ENCODE assay signal across 8 mouse cellular contexts in the genomic region with DNA sequence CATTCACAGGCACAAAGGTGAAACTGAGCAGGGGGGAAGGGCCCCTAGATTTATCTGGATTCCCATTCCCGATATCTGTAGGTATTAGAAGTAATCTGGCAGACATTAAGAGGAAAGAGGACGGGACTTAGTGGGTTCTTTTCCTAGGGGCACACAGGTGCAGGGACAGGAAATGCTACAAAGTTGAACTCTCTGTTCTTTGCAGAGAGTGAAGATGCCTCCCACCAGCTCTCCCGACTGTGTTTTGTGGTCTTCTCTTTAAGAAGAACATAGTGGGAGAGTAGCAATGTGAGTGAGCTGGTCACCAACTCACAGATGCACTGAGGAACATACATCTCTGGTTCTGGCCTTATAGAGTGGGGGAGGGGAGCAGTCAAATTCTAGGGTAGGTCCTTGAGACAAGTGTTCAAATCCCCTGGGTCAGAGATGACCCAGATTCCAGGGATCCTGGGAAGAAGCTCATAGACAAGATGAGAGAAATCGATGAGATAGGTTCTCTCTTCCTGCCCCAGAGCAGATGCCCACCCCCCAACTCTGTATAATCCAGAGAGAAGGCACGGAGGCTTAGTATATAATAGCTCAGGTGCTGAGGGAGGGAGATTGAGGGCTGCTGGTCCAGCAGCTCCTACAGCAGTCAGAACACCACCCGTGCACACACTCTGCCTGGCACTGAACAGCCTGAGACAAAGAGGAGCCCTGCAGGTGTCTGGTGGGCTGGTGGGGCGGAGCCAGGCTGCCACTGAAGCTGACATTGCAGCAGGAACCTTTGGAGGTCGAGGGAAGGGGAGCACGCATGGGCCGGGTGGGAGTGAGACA. TPM values are rescaled to one million over a fixed set of nuclear protein-coding genes. Genes with fewer than 3 reads are reported as not detected.
DNase-seq lines count a peak whose midpoint lies in the region; ATAC-seq and TF ChIP-seq lines count a peak whose summit lies in the region.

No protein-coding gene starts in this region.

- ATAC-seq in embryonic facial prominence, embryonic 15.5 days (ENCODE audit: insufficient number of reproducible peaks, low FRiP score, low TSS enrichment, low read depth), result no peak
- ATAC-seq in limb, embryonic 11.5 days (ENCODE audit: insufficient number of reproducible peaks, low FRiP score, low TSS enrichment, low read depth), result no peak

- H3K27ac ChIP-seq in layer of hippocampus, adult 2 months, result peak overlapping the region; percentile 96
- no peak overlapping the region for H3K27ac ChIP-seq in embryonic facial prominence, embryonic 15.5 days (replicated peaks)
- H3K27ac ChIP-seq in limb, embryonic 11.5 days (replicated peaks; ENCODE audit: low read depth, low read length), result no peak overlapping the region

- TF ChIP-seq CTCF in layer of hippocampus, adult 2 months (conservative IDR thresholded peaks at IDR 0.05), result no peak

- no peaks in the 10 kb centered on the region for H3K9me3 ChIP-seq in embryonic facial prominence, embryonic 15.5 days (replicated peaks)
- H3K9me3 ChIP-seq in limb, embryonic 11.5 days (ENCODE audit: control insufficient read depth, low read length), result no peaks in the 10 kb centered on the region

- peaks cover 77% of the 10 kb centered on the region for H3K4me1 ChIP-seq in embryonic facial prominence, embryonic 15.5 days
- peaks cover 67% of the 10 kb centered on the region for H3K4me1 ChIP-seq in limb, embryonic 11.5 days (ENCODE audit: control insufficient read depth, insufficient read depth, low read length)

- DNase-seq in layer of hippocampus, adult 2 months (ENCODE audit: low spot score in 2 of 2), result no peak
- DNase-seq in layer of hippocampus, adult 9-11 months, result no peak
- peak; percentile 25 for DNase-seq in limb, embryonic 11.5 days (ENCODE audit: low spot score)
- DNase-seq in retina, embryonic 14.5 days (ENCODE audit: low spot score), result peak; percentile 57
- DNase-seq in frontal cortex, postnatal 36 days (ENCODE audit: low spot score in 2 of 2), result no peak
- no peak for DNase-seq in layer of hippocampus, adult 8-10 months (ENCODE audit: low spot score in 2 of 2)
- DNase-seq in gastrocnemius, postnatal 10 days, result no peak

- peak overlapping the region; percentile 97 for H3K4me2 ChIP-seq in embryonic facial prominence, embryonic 15.5 days (replicated peaks)
- peak overlapping the region; percentile 77 for H3K4me2 ChIP-seq in limb, embryonic 11.5 days (ENCODE audit: low read depth, severe bottlenecking)

- 40% methylated on average over 10 of the region's 10 CpGs for WGBS in embryonic facial prominence, embryonic 15.5 days
- WGBS in limb, embryonic 11.5 days, result 34% methylated on average over 10 of the region's 10 CpGs

- H3K27me3 ChIP-seq in embryonic facial prominence, embryonic 15.5 days, result no peaks in the 10 kb centered on the region
- no peaks in the 10 kb centered on the region for H3K27me3 ChIP-seq in limb, embryonic 11.5 days (ENCODE audit: control insufficient read depth, insufficient read depth, low read length)

- H3K36me3 ChIP-seq in embryonic facial prominence, embryonic 15.5 days, result no peaks in the 10 kb centered on the region
- H3K36me3 ChIP-seq in limb, embryonic 11.5 days (ENCODE audit: control insufficient read depth, insufficient read depth, low read length), result no peaks in the 10 kb centered on the region

- peak overlapping the region; percentile 75 for H3K4me3 ChIP-seq in layer of hippocampus, adult 2 months
- H3K4me3 ChIP-seq in embryonic facial prominence, embryonic 15.5 days (replicated peaks), result peak overlapping the region; percentile 69
- H3K4me3 ChIP-seq in limb, embryonic 11.5 days (ENCODE audit: low read depth, low read length), result peak overlapping the region; percentile 80

- no peak overlapping the region for H3K9ac ChIP-seq in embryonic facial prominence, embryonic 15.5 days
- H3K9ac ChIP-seq in limb, embryonic 11.5 days (ENCODE audit: low read length), result peak overlapping the region; percentile 73; the same call in 1 of the 2 replicates

RNA-seq across cellular contexts. Expression of gene Kif21b, which starts 1.4 kb away (rescaled TPM):
- 10 to 100 TPM; 33.9 to 36.5 TPM for total RNA-seq in layer of hippocampus, adult 2 months (2021)
- 2.8 TPM in 2 replicates for polyA plus RNA-seq in embryonic facial prominence, embryonic 15.5 days (2015; fragmentation: Nextera tagmentation; extraction: Ambion mirVana)
- polyA plus RNA-seq in limb, embryonic 11.5 days (2014; fragmentation: Nextera tagmentation; extraction: Ambion mirVana), result 8.9 and 10.2 TPM in 2 replicates
- 10 to 100 TPM; 42.0 to 44.3 (median 42.9) TPM for total RNA-seq in layer of hippocampus, adult 8-10 months (2022)
- 1 to 10 TPM; 1.1 to 2.0 TPM for total RNA-seq in gastrocnemius, postnatal 10 days (2021)

Comparison
In these comparisons a context has a peak if more than half of its experiments do, and no peak if none do; other contexts are left out.
1. DNase-seq: peak in limb, embryonic 11.5 days (single experiment) and retina, embryonic 14.5 days (single experiment); none in layer of hippocampus, adult 2 months (0 of 2), layer of hippocampus, adult 9-11 months (single experiment), frontal cortex, postnatal 36 days (0 of 2), layer of hippocampus, adult 8-10 months (0 of 2) and gastrocnemius, postnatal 10 days (single experiment).
2. RNA of gene Kif21b, which starts 1.4 kb away (total RNA-seq): 42.0 to 44.3 TPM in layer of hippocampus, adult 8-10 months and 33.9 to 36.5 TPM in layer of hippocampus, adult 2 months; 1.1 to 2.0 TPM in gastrocnemius, postnatal 10 days; every median in the first group is over 10 times any median in the second.
3. Peak in every context shown above with its lines, with median percentiles within 50 percentile points of each other: H3K4me3 ChIP-seq.